Mouse (Mus musculus) megakaryocyte progenitor cell, adult 5-6 weeks (primary cell): Measurements from ENCODE around the gene Usp49. TPM values are rescaled to one million over a fixed set of nuclear protein-coding genes. Genes with fewer than 3 reads are reported as not detected.
A peak's percentile ranks its signal among the peaks of the same experiment; 100 is the strongest.
"Not testable (repeated sequence)": the region's sequence is repeated elsewhere in the genome, so short reads cannot be mapped to it uniquely, and the experiment has no call there.

Experiments
- ATAC-seq: replicated peaks from 2 replicates; pipeline ENCODE4 v1.8.0; 2016; ENCODE audit warnings: mild to moderate bottlenecking, moderate TSS enrichment, inconsistent platforms; ENCODE audit not compliant: poor library complexity
- total RNA-seq, 2 experiments: library from RNA; stranded (forward) in 1 of 2; stranded (reverse) in 1 of 2; fragments of 157-497, 149-512 nt in 1 of 2; fragments of 200-1000 nt in 1 of 2; gene quantifications; 2 replicates each; pipeline versions ENCODE4 v1.2.3 to v1.2.4; 2015 to 2017

Usp49 gene
- total RNA-seq, 2 experiments from 2014 or later, result 4.5 to 4.8 TPM

DNA sequence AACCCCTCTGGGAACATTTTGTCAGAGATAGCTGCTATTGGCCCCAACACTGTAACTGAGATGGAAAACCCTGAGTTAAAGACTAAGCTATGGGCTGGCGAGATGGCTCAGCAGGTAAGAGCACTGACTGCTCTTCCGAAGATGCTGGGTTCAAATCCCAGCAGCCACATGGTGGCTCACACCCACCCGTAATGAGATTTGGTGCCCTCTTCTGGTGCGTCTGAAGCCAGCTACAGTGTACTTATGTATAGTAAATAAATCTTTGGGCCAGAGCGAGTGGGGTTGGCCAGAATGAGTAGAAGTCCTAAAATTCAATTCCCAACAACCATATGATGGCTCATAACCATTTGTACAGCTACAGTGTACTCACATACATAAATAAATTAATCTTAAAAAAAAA lies 24.3 kb upstream of the Usp49 start:
- ATAC-seq, result no peak

DNA sequence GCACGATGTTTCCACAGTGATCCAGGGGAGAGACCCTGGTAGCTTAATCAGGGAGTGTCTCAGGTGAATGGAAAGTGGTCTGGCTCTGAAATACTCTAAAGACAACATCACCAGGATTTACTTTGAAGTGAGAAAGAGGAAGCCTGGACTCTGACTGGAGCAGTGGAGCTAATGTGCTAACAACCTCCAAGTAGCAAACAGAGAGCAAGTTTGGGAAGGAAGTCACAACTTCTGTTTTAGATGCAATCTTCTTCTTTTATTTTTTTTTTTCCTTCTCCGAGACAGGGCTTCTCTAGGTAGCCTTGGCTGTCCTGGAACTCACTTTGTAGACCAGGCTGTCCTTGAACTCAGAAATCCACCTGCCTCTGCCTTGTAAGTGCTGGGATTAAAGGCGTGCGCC lies 21.3 kb upstream of the Usp49 start:
- no peak for ATAC-seq

DNA sequence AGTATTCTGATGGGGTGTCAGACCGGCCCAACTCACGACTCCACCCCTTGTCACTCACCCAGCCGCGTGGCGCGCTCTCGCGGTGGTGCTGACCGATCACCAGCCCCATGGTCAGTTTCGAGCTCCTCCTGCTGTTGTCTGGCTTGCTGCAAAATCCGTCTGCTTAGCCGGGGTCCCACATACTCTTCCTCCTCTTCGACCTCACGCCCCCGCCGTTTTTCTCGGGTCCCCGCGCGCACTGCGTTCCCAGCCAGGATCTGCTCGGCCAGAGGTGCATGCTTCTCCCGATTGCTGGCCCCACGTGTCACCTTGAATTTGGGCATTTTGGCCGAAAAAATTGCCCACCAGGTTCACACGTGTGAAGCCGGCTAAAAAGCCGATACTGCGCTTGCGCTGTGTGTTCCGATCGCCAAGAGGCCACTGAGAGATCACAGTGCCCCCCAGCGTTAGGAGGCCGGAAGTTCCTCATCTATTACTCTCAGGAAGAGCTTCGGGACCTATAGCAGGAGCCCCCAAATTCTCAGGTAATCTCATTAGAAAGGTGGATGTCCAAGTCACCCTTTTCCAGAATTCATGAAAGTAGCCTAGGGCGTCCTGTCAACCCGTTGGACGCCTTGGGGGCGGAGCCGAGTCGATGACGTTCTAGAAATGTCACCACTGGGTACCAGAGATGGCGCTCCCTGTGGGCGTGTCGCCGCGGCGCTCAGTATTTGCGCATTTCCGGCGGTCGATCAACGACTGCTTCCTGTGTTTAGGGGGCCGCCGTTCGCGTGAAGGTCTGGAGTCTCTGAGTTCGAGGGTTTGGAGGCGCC lies 19.4 kb upstream of the Usp49 start, which contains the start of the genes Bysl, Med20 and Gm20517:
Gene Bysl, minus strand, starts transcription at position 644 of the 812 bp plus-strand sequence.
Gene Med20, plus strand, starts transcription at position 734 of the 812 bp plus-strand sequence.
Gene Gm20517, plus strand, starts transcription at position 741 of the 812 bp plus-strand sequence.
- peak; percentile 91 for ATAC-seq

DNA sequence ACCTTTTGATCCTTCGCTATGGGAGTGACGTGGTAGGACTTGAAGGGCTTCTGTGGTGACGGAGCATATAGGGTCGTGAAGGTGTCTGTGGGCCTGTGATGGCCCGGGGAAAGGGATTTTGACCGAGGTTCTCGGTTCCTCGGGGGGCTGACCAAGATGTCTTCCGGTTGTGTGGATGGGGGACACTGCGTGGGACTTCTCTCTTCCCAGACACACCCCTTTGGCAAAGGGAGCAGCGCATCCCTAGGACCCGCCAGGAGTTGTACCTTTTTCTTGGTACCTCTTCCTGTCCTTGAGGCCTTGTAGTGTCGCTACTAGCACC lies 18.9 kb upstream of the Usp49 start:
- ATAC-seq, result peak; percentile 12

DNA sequence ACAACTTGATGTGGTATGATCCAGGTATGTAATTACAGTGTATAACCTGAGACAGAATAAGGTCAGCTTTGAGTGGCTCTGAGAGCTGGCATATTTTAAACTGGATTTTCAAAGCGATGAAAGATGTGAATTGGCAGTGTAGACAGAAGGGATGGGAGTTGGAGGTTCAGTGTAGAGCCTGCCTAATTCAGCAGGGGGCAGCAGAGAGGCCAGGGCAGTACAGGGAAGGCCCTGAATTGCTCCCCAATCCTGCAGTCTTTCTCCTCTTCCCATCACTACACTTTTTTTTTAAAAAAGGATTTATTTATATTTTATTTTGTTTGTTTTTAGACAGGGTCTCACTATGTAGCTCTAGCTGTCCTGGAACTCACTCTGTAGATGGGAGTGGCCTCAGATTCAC lies 16.5 kb upstream of the Usp49 start:
- ATAC-seq, result 0 out of 2 replicates have a peak, but pooled peaks have one; percentile 26

DNA sequence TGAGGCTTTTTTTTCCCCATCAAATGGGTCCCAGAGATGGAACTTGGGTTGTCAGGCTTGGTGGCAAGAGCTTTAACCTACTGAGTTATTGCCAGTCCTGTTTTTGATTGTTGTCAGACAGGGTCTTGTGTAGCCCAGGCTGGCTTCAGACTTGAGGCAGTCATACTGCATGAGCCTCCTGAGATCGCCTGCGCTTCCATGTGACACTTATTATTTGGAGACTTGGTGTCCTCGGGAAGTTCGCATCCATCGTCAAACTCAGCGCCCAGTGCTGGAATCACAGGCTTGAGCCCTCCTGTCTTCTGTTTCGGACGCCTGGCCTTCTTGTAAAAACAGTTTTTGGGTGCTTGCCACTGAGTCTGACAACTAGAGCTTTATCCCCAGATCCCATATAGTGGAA lies 14.4 kb upstream of the Usp49 start:
- no peak for ATAC-seq

DNA sequence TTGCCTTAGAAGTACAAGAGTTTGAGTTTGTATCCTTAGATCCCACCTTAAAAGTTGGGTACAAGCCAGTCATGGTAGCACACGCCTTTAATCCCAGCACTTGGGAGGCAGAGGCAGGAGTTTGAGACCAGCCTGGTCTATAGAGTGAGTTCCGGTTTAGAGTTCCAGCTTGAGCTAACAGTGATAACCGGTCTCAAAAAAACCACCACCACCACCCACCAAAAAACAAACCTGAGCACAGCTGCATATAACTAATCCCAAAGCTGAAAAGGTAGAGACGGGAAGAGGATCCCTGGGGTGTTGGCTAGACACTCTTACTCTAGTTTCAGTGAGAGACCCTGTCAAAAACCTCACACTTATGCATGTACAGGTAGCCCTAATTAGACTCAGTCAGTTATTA lies 13.8 kb upstream of the Usp49 start:
- no peak for ATAC-seq

DNA sequence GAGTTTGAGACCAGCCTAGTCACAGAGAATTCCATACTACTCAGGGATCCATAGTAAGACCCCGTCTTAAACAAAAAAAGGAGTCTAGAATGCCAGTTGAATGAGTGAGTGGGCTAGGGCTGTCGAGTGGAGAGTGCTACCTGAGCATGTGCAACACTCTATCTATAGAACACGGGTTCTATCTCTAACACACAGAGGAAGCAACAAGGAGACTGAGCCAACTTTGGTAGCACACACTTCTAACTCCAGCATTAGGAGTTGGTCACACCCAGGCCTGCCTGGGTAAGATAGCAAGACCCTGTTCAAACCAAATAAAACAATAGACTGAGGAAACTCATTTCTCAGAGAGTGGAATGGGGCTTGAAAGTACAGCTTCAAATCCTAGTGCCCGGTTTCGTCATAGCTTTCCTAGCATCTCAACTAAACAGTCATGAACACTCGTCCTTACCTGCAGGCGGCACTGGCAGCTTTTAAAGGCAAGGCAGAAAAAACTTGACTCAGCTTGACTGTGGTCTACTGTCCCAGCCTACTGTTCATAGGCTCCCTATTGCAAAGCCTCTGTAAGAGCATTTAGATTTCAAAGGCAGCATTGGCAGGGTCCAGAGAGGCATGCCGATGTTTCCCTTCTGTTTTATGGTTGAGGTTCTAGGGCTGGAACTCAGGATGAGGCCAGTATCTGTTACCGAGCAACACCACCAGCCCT lies 12.7 kb upstream of the Usp49 start:
- ATAC-seq, result peak; percentile 97

DNA sequence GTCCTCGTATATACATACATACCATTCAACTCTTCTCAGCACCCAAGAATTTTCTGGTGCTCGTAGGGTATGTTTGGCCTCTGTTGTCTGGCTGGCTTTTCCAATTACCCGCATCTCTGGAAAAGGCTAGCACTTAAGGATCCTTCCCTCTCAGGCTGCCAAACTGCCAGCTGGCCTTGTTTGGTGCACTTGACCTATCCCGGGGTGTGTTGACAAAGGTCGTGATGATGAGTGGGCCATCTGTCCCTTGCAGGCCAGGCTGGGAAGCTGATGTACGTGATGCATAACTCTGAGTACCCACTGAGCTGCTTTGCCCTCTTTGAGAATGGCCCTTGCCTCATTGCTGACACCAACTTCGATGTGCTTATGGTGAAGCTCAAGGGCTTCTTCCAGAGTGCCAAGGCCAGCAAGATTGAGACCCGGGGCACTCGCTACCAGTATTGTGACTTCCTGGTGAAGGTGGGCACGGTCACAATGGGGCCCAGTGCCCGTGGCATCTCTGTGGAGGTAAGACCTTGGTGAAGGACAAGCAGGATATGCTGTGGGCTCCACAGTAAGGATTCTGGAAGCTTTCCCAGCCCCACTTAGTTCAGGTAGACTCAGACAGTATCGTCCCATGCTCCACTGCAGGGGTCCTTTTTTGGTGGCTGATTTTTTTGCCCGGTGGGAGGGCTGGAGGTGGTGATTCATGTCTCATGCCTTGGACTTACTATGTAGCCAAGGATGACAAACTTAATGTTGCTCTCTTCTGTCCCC lies 11.8 kb upstream of the Usp49 start:
- no peak for ATAC-seq

DNA sequence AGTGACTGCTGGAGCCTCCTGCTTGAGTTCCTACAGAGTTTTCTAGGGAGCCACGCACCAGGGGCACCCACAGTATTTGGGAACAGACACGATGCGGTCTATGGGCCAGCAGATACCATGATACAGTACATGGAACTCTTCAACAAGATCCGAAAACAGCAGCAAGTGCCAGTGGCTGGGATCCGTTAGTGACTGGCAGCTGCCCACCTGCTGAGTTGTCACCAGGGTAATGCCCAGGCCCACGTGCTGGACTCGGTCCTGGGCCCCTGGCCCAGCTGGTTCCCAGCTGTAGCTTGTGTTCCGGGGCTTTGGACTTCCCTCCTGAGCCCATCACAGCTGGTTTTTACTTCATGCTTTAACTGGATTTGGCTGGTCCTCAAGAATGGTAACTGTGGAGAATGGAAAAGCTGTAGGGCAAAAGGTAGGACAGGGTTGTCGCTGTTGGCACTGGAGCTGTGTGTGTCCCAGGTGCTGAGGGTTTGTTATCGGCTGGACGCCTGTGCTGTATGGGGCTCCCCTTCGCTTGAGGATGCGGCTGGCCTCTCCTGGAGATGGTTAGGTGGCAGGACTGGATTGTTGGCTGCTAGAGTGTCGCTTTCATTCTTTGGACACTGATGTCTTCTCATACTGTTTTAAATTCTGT lies 7.5 kb upstream of the Usp49 start:
- ATAC-seq, result no peak

DNA sequence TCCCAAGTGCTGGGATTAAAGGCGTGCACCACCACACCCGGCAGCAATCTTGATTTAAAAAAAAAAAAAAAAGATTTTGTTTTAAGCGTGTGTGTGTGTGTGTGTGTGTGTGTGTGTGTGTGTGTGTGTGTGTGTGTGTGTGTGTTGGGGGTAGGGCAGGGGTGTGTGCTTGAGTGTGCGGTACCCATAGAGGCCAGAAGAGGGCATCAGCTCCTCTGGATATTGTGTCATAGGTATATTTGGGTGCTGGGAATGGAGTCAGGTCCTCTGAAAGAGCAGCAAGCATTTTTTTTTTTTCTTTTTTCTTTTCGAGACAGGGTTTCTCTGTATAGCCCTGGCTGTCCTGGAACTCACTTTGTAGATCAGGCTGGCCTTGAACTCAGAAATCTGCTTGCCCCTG lies 5.9 kb upstream of the Usp49 start:
- ATAC-seq, result not testable (repeated sequence)

DNA sequence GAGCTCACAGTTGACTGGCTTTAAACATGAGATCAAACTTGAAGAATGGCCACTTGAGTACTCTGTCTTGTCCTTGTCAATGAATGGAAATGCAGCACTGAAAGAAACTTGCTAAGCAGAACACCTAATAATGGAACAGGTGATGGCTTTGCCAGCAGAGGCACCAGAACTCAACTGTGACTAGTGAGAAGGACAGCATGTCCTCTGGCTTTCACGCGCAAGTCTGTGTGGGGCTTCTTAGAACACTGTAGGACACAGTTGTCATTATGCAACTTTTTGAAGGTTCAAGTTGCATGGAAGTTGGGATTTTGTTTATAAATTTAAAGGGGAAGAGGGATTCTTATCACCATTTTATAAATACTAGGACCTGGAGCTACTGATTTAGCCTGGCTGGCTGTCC lies 5.4 kb upstream of the Usp49 start:
- no peak for ATAC-seq

DNA sequence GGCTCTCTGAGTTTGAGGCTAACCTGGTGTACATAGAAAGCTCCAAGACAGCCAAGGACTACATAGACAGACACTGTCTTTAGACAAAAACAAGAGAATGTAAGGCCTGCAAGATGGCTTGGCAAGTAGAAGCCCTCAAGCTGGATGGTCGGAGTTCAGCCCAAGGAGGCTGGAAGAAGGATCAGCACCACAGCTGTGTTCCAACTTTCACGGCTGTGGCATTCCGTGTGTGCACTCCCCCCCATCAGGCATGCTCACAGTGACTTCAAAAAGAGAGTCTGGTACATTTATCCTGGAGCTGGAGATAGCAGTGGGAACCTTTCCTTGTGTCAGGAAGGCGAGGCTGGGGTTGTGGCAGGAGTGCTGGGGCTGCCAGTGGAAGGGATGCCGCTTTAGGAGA lies 4.5 kb upstream of the Usp49 start:
- ATAC-seq, result no peak

DNA sequence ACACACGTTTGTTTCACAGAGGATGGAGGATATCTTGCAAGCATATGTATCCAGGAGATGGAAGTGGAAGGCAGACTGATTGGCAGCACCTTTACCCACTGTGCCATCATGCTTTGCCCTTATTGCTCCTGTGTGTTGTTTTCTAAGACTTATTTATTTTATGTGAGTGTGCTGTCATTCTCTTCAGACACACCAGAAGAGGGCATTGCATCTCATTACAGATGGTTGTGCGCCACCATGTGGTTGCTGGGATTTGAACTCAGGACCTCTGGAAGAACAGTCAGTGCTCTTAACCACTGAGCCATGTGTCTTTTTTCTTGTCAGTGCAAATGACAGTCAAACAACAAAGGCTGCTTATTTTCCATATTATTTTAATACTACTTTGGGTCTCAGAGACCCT lies 2.7 kb upstream of the Usp49 start:
- ATAC-seq, result no peak

DNA sequence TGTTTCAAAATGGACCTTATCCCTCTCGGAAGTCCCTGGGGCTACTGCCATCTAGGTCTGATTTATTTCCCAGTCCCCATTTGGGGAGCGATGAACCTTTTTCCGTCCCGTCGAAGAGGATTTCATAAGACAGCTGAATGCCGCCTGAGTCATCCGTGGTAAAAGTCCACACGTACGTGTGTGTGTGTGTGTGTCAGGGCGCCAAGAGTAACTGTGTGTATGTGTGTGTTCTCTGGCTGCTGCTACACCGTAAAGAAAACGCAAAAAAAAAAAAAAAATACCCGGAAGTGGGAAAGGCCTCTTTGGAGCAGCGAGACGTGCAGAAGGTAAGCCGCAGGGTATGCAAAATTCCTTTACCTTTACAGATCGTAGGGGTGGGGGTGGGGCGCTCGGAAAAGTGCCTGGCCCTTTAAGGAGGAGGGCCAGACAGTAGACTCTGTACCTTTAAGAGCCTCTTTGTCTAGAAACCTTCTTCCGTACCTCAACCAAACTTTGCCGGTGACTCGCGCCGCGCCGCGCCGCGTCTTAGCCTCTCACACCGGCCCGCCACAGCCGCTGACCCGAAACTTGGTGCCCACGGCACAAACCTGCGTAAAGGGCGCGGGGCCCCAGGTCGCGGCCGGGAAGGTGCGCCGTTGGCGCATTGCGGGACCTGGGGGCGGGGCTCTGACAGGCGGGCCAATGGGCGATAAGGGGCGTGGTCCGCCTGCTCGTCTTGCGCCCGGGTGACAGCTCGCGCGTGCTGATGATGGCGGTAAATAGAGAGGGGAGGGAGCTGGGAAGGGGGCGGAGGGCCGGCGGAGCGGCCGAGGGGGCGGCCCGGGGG lies 1.4 kb upstream of the Usp49 start:
- ATAC-seq, result peak; percentile 91

DNA sequence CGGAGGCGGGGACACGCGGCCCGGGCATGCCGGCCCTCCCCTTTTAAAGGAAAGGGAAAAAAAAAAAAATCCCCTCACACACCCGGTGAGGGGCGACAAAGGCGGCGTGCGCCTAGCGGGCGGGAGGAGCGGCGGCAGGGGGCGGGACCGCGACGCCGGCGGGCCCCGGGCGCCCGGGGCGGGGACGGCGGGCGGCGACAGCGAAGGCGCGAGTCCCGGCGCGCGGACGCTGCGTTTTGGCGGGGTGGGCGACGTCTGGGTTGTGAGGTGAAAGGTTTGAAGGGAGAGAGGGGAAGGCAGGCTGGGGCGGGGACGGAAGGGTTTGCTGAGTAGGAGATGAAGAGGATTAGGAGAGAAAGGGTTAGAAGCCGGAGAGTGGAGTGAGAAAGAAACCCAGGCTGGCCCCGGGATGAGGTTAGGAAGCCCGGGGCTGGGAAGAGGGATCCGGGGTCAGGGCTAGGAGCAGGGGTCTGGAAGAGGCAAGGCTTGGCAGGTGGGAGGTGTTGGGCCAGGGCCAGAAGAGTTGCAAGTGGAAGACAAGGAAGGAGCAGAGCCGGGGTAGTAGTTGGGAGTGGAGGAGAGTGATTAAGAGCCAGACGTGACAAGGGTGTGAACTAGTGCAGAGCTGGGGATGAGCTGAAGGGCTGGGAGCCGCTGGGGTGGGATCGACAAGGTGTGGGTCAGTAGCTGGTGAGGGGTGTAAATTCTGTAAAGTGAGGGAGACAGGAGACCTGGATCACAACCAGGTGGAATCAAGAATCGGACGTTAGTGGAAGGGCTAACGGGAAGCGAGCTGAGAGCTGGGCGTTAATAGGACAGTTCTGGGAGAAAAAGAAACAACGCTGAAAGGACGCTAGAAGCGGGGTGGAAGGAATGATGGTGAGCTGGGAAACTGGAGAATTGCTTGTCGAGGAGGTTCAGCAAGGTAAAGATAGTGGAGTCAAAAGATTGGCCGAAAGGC lies 493 bp upstream of the Usp49 start:
- ATAC-seq, result peak; percentile 17

DNA sequence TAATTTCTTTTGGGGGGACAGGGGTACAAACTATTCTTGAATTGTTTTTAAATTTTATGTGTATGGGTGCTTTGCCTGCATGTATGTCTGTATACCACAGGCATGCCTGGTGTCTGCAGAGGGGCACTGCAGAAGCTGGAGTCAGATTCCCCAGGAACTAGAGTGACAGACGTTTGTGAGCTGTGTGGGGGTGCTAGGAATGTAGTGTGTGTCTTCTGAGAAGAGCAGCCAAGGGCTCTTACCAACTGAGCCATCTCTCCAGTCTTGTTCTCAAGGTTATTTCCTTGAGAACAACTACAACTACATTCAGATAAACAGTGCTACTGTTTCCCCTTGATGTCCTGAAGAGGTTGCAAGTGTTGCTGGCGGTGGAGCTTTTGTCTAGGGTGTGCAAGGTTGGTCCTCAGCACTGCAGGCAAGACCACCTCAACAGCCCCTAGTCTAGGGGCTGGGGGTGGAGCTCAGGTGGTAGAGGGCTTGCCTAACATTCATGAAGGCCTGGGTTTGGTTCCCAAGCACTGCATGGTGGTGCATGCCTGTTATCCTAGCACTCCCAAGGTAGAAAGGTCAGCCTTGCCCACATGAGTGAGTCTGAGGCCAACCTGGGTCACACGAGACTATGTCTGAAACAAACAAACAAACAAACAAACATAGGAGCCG lies 1.8 kb downstream of the Usp49 start:
- ATAC-seq, result no peak

DNA sequence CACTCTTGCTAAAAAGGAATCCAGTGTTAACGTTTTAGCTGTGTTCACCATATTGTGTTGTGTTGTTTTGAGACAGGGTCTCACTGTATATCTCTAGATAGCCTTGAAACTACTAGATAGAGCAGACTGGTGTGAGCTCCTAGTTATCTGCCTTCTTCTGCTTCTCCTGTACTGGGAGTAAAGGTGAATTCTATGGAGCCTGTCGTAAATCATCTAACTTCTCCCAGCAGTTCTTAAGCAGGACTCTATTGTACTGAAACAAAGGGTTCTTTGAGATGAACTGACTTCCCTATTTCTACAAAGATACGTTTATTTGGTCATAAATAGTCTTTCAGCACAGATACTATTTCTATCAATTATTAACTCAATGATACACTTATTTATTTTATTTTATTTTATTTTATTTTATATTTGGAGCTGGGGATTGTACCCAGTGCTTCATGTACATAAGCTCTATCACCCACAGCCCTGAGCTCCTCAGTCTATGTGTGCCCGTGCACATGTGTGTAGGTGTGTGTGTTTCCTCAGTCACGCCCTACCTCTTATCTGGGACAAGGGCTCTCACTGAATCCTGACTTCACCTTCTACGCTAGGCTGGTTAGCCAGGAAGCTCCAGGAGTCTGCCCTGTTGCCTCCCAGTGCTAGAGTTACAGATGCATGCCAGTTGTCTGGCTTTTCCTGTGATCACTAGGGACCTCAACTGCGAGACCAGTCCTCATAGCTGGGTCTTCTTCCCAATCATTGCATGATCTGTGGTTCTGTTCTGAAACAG lies 3.7 kb downstream of the Usp49 start:
- ATAC-seq, result no peak
